Mouse (Mus musculus): ENCODE results near the gene Adam11. TPM values are rescaled to one million over a fixed set of nuclear protein-coding genes. Genes with fewer than 3 reads are reported as not detected.
A peak's percentile ranks its signal among the peaks of the same experiment; 100 is the strongest.

The Adam11 gene
- polyA plus RNA-seq, 1 experiment from 2014 or later, result 8.8 TPM

DNA sequence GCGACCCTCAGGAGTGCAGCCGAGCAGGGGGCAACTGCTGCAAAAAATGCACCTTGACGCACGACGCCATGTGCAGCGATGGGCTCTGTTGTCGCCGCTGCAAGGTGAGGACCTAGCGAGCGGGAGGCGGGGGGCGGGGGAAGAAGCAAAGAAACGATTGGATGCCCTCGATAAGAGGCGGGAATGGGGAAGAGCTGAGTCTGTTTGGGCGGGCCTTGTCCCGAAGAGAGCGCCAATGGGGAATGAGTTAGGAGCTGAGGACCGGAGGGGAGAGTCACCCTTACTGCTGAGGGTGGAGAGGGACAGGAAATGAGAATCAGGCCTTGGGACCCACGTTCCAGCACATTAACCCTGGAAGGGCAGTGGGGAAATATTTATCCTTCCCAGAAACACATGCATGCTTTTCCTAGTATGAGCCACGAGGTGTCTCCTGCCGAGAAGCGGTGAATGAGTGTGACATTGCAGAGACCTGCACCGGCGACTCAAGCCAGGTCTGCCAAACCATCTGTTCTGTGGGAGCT is 13.4 kb downstream of the Adam11 start:
- WGBS, result under 1% methylated on average over 25 of the region's 25 CpGs

DNA sequence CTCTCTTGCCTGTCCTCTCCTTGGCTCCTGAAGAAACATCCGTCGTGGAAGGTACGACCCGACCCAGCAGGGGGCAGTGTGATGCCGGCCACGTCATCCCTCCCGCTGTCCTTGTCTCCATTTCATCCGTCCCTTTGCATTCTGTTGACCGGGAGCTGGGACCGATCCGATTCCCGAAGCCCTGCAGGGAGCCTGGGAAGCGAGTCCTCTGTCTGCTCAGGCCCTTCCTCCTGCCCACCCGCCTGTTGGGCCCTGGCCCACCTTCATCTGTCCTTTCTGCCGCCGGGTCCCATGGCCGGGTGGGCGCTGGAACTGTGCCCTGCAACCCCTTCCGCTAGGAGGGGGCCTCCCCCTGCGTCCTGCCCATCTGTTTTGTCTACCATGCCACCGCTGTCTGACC is 16.4 kb downstream of the Adam11 start:
- peak overlapping the region; percentile 70 for H3K9ac ChIP-seq (replicated peaks; ENCODE audit: low read length)
- H3K36me3 ChIP-seq (ENCODE audit: insufficient read depth, low read length), result no peaks in the 10 kb centered on the region
- peak overlapping the region; percentile 55 for H3K27ac ChIP-seq (ENCODE audit: low read length)
- no peaks in the 10 kb centered on the region for H3K9me3 ChIP-seq (ENCODE audit: low read length)
- 0 out of 2 replicates have a peak, but pooled peaks have one; percentile 13 for ATAC-seq (ENCODE audit: low FRiP score, low TSS enrichment)
- H3K4me2 ChIP-seq (replicated peaks; ENCODE audit: low read depth, low read length), result peak overlapping the region; percentile 61
- whole genome bisulfite sequencing, result 17% methylated on average over 21 of the region's 21 CpGs
- H3K4me3 ChIP-seq (ENCODE audit: low read length), result peak overlapping the region; percentile 35
- peaks cover 23% of the 10 kb centered on the region for H3K4me1 ChIP-seq (ENCODE audit: insufficient read depth, low read length)
- no peaks in the 10 kb centered on the region for H3K27me3 ChIP-seq (ENCODE audit: insufficient read depth, low read length)

More for the DNA sequence above, 13.4 kb downstream of the Adam11 start:
- ATAC-seq (ENCODE audit: low FRiP score, low TSS enrichment), result peak; percentile 92
- Histone ChIP-seq H3K4me2 (replicated peaks; ENCODE audit: low read depth, low read length) (peak overlapping the region; percentile 94), H3K27me3 (ENCODE audit: insufficient read depth, low read length) (no peaks in the 10 kb centered on the region), H3K27ac (ENCODE audit: low read length) (peak overlapping the region; percentile 83), H3K36me3 (ENCODE audit: insufficient read depth, low read length) (no peaks in the 10 kb centered on the region), H3K4me3 (ENCODE audit: low read length) (peak overlapping the region; percentile 60), H3K4me1 (ENCODE audit: insufficient read depth, low read length) (peaks cover 36% of the 10 kb centered on the region), H3K9me3 (ENCODE audit: low read length) (no peaks in the 10 kb centered on the region), H3K9ac (replicated peaks; ENCODE audit: low read length) (peak overlapping the region; percentile 78)

DNA sequence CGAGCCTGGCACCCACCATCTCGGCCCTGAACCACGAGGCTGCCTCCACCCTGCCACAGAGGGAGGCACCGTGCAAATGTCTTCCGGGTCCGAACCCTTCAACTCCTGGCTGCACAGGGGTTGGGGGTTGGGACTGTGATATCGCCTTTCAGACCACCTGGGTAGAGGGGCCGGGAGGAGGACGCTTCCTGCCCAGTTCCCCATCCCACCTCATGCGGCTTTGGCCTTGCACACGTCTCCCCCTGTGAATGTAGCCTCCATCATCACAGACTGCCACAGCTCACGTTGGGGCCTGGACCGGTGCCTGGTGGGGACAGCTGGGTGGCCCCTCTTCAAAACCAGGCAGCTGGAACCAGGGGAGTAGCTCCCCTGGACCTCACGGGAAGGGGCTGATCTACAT is 16.9 kb downstream of the Adam11 start:
- Histone ChIP-seq H3K9me3 (ENCODE audit: low read length) (no peaks in the 10 kb centered on the region), H3K9ac (replicated peaks; ENCODE audit: low read length) (peak overlapping the region; percentile 70), H3K4me3 (ENCODE audit: low read length) (peak overlapping the region; percentile 35), H3K27ac (ENCODE audit: low read length) (peak overlapping the region; percentile 55), H3K4me1 (ENCODE audit: insufficient read depth, low read length) (peaks cover 23% of the 10 kb centered on the region), H3K36me3 (ENCODE audit: insufficient read depth, low read length) (no peaks in the 10 kb centered on the region), H3K27me3 (ENCODE audit: insufficient read depth, low read length) (no peaks in the 10 kb centered on the region), H3K4me2 (replicated peaks; ENCODE audit: low read depth, low read length) (peak overlapping the region; percentile 61)
- WGBS, result 22% methylated on average over 14 of the region's 14 CpGs
- no peak for ATAC-seq (ENCODE audit: low FRiP score, low TSS enrichment)

DNA sequence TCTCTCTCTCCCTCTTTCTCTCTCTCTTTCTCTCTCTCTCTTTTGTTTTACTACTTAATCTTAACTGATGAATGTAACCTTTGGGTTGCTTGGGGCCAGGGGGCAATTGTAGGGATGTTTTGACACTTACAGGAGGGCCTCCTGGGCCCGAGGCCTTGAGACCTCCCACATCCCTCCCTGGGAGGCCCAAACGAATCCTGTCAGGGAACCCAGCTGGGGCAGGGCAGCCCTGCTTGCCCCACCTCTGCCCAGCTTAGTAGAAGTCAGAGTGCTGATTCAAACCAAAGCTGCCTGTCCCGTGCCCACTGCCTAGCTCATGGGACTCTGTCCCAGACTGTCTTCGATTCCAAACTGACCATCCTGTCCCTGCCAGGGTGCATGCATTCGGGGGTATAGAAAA is 17.4 kb downstream of the Adam11 start:
- Histone ChIP-seq H3K9me3 (ENCODE audit: low read length) (no peaks in the 10 kb centered on the region), H3K27ac (ENCODE audit: low read length) (peak overlapping the region; percentile 55), H3K4me2 (replicated peaks; ENCODE audit: low read depth, low read length) (no peak overlapping the region), H3K9ac (replicated peaks; ENCODE audit: low read length) (peak overlapping the region; percentile 1), H3K27me3 (ENCODE audit: insufficient read depth, low read length) (no peaks in the 10 kb centered on the region), H3K4me3 (ENCODE audit: low read length) (no peak overlapping the region), H3K4me1 (ENCODE audit: insufficient read depth, low read length) (peaks cover 23% of the 10 kb centered on the region), H3K36me3 (ENCODE audit: insufficient read depth, low read length) (no peaks in the 10 kb centered on the region)
- ATAC-seq (ENCODE audit: low FRiP score, low TSS enrichment), result no peak
- WGBS, result 33% methylated on average over 5 of the region's 5 CpGs

DNA sequence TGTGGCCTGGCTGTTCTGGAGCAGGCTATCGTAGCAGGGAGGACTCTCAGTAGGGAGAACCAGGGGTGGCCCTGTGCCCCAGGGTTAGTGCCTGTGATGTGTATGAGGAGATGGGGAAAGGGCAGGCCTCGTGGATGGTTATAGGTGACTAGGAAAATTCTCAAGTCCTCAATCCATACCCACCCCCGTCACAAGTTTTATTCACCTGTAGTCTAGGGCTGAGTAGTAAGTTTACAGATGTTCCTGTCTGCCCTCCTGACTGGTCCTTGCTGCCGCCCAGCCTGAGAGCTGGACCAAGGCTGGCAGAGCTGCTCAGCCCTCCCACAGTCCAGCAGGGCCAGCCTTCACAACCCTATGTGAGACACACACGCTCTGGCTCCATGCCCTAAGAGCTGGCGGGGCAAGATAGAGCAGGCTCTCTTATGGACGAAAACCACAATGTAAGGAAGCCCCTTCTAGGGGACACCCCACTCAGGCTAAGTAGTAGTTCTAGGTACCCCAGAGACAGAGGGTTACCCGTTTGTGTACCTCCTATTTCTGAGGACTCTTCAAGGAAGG is 17.9 kb downstream of the Adam11 start:
- Histone ChIP-seq H3K27ac (ENCODE audit: low read length) (no peak overlapping the region), H3K4me1 (ENCODE audit: insufficient read depth, low read length) (peaks cover 23% of the 10 kb centered on the region), H3K4me2 (replicated peaks; ENCODE audit: low read depth, low read length) (no peak overlapping the region), H3K9me3 (ENCODE audit: low read length) (no peaks in the 10 kb centered on the region), H3K4me3 (ENCODE audit: low read length) (no peak overlapping the region), H3K9ac (replicated peaks; ENCODE audit: low read length) (peak overlapping the region; percentile 1; the same call in 1 of the 2 replicates), H3K36me3 (ENCODE audit: insufficient read depth, low read length) (no peaks in the 10 kb centered on the region), H3K27me3 (ENCODE audit: insufficient read depth, low read length) (no peaks in the 10 kb centered on the region)
- ATAC-seq (ENCODE audit: low FRiP score, low TSS enrichment), result no peak
- WGBS, result 81% methylated on average over 8 of the region's 8 CpGs

DNA sequence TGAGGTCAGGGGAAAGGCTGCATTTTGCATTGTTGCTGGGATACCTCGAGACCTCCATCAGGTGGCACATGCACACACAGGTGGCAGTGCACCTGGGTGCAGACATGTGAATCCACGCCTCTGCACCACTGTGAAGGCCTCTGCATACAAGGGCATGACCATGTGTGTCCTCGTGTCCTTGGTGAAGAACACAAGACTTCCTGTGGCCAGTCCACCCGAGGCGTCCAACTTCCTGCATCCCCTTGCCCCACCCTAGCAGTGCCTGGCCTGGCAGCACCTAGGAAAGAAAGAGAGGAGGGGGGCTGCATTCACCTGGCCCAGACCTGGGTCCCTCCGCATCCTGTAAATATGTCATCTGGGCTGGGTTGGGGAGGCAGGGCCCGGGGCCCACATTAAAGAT is 18.6 kb downstream of the Adam11 start:
- peaks cover 23% of the 10 kb centered on the region for H3K4me1 ChIP-seq (ENCODE audit: insufficient read depth, low read length)
- no peaks in the 10 kb centered on the region for H3K36me3 ChIP-seq (ENCODE audit: insufficient read depth, low read length)
- H3K9ac ChIP-seq (replicated peaks; ENCODE audit: low read length), result peak overlapping the region; percentile 2; the same call in 1 of the 2 replicates
- 59% methylated on average over 7 of the region's 7 CpGs for WGBS
- no peak overlapping the region for H3K4me2 ChIP-seq (replicated peaks; ENCODE audit: low read depth, low read length)
- no peak overlapping the region for H3K4me3 ChIP-seq (ENCODE audit: low read length)
- no peak overlapping the region for H3K27ac ChIP-seq (ENCODE audit: low read length)
- ATAC-seq (ENCODE audit: low FRiP score, low TSS enrichment), result no peak
- H3K27me3 ChIP-seq (ENCODE audit: insufficient read depth, low read length), result no peaks in the 10 kb centered on the region
- H3K9me3 ChIP-seq (ENCODE audit: low read length), result no peaks in the 10 kb centered on the region

DNA sequence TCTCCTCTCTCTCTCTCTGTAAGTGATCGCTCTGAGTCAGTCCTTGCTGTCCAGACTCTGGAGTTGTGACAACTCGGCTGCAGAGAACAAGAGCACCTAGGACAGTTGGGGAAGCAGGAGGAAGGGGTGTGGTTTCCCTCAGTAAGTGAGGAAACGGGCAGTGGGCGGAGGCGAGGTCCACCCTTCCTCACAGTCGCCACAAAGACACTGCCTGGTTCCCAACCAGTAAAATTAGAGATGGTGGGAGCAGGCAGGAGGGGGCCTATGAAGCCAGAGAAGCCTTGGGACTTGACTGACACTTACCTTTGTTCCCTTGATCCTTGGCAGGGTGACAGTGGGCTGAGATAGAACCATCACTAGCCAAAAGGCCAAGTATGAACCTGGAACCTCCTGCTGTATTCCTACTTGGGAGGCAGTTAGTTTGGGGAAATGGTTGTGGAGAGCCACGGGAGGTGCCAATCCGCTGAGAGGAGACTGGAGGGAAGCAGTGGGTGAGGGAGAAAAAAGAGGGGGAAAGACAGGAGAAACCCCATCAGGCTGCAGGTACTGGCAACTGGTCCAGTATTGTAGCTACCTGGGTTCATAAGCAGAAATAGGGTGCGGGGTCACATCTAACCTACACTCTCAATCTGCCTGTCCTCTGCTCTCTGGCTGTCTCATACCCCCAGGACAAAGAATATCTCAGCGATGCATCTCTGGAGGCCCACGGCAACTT is 19.2 kb downstream of the Adam11 start:
- whole genome bisulfite sequencing, result 47% methylated on average over 11 of the region's 11 CpGs
- Histone ChIP-seq H3K4me3 (ENCODE audit: low read length) (no peak overlapping the region), H3K9ac (replicated peaks; ENCODE audit: low read length) (peak overlapping the region; percentile 2; the same call in 1 of the 2 replicates), H3K27me3 (ENCODE audit: insufficient read depth, low read length) (no peaks in the 10 kb centered on the region), H3K4me2 (replicated peaks; ENCODE audit: low read depth, low read length) (no peak overlapping the region; the same call in 1 of the 2 replicates), H3K9me3 (ENCODE audit: low read length) (no peaks in the 10 kb centered on the region), H3K36me3 (ENCODE audit: insufficient read depth, low read length) (no peaks in the 10 kb centered on the region), H3K27ac (ENCODE audit: low read length) (no peak overlapping the region; the same call in 1 of the 2 replicates), H3K4me1 (ENCODE audit: insufficient read depth, low read length) (peaks cover 17% of the 10 kb centered on the region)
- no peak for ATAC-seq (ENCODE audit: low FRiP score, low TSS enrichment)

DNA sequence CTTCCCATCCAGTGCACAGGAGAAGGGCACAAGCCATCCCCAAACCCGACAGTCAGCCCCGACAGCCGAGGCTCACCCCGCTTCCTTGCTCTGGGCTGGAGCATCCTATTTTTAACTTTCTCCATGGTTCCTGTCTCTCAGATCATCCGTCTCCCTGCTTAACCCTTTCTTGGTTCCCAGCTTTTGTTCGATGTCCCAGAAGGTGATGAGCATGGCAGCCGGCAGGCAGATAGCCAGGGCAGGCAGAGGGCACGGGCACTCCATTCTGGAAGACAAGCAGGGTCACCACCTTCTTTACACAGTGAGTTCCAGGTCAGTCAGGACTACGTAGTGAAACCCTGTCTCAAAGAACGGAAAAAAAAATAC is 19.7 kb downstream of the Adam11 start:
- peaks cover 13% of the 10 kb centered on the region for H3K4me1 ChIP-seq (ENCODE audit: insufficient read depth, low read length)
- no peak overlapping the region for H3K4me3 ChIP-seq (ENCODE audit: low read length)
- H3K9ac ChIP-seq (replicated peaks; ENCODE audit: low read length), result no peak overlapping the region
- no peaks in the 10 kb centered on the region for H3K27me3 ChIP-seq (ENCODE audit: insufficient read depth, low read length)
- H3K27ac ChIP-seq (ENCODE audit: low read length), result no peak overlapping the region
- WGBS, result 42% methylated on average over 10 of the region's 10 CpGs
- ATAC-seq (ENCODE audit: low FRiP score, low TSS enrichment), result no peak
- H3K36me3 ChIP-seq (ENCODE audit: insufficient read depth, low read length), result no peaks in the 10 kb centered on the region
- H3K9me3 ChIP-seq (ENCODE audit: low read length), result no peaks in the 10 kb centered on the region
- no peak overlapping the region; the same call in 1 of the 2 replicates for H3K4me2 ChIP-seq (replicated peaks; ENCODE audit: low read depth, low read length)

DNA sequence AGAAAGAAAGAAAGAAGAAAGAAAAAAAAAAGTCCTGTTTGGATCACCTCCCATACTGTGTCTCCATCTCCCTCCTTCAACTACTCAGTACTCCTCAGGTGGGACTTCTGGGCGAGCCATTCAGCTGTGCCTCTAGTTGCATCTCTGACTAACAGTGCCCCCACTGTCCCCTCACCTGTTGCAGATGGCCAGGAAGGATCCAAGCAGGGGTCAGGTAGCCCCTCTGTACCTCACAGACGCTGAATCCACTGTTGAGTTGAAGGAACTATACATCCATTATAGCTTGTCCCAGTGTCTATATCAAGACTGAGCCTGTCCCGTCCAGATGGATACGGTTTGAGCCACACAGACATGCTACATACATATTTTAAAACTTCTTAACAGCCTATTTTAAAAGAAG is 20.3 kb downstream of the Adam11 start:
- Histone ChIP-seq H3K9ac (replicated peaks; ENCODE audit: low read length) (no peak overlapping the region), H3K27me3 (ENCODE audit: insufficient read depth, low read length) (no peaks in the 10 kb centered on the region), H3K27ac (ENCODE audit: low read length) (no peak overlapping the region), H3K4me1 (ENCODE audit: insufficient read depth, low read length) (peaks cover 13% of the 10 kb centered on the region), H3K36me3 (ENCODE audit: insufficient read depth, low read length) (no peaks in the 10 kb centered on the region), H3K4me2 (replicated peaks; ENCODE audit: low read depth, low read length) (no peak overlapping the region), H3K9me3 (ENCODE audit: low read length) (no peaks in the 10 kb centered on the region), H3K4me3 (ENCODE audit: low read length) (no peak overlapping the region)
- ATAC-seq (ENCODE audit: low FRiP score, low TSS enrichment), result no peak
- WGBS, result 82% methylated on average over 4 of the region's 4 CpGs

DNA sequence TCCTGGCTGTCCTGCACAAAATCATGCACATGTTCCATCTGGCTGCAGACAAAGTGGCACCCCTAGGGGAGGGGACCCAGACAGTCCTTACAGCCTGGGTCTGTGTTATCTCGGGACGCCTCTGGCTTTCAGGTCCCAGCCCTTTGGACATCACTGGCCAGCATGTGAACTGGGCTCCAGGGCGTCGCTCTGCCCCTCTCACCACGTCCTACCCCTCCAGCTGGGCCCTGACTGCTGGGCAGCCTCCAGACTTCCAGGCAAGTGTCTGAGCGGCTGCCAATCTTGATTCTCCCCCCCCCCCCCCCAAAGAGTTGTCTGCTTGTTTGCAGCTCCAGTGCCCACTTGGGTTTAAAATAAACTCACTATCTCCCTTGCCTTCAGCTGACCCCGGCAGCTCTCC is 22.2 kb downstream of the Adam11 start:
- Histone ChIP-seq H3K27me3 (ENCODE audit: insufficient read depth, low read length) (no peaks in the 10 kb centered on the region), H3K9me3 (ENCODE audit: low read length) (no peaks in the 10 kb centered on the region), H3K27ac (ENCODE audit: low read length) (no peak overlapping the region), H3K4me2 (replicated peaks; ENCODE audit: low read depth, low read length) (no peak overlapping the region), H3K4me3 (ENCODE audit: low read length) (no peak overlapping the region), H3K9ac (replicated peaks; ENCODE audit: low read length) (no peak overlapping the region), H3K36me3 (ENCODE audit: insufficient read depth, low read length) (no peaks in the 10 kb centered on the region), H3K4me1 (ENCODE audit: insufficient read depth, low read length) (peaks cover 4% of the 10 kb centered on the region; the same call in 1 of the 2 replicates)
- no peak for ATAC-seq (ENCODE audit: low FRiP score, low TSS enrichment)
- WGBS, result 62% methylated on average over 7 of the region's 7 CpGs

All from kidney, embryonic 16.5 days (tissue).